Mouse (Mus musculus) heart, embryonic 16.5 days (tissue): ENCODE measurements around the gene Gm12216. TPM values are rescaled to one million over a fixed set of nuclear protein-coding genes. Genes with fewer than 3 reads are reported as not detected.
A peak's percentile ranks its signal among the peaks of the same experiment; 100 is the strongest.

ENCODE experiments used
- ATAC-seq: fragments of 200-750 bp; cut with Nextera tagmentation; replicated peaks from 2 replicates; pipeline ENCODE4 v1.8.0; 2017; ENCODE audit warnings: moderate number of reproducible peaks; ENCODE audit not compliant: insufficient read depth, low FRiP score; ENCODE audit errors: extremely low read depth
- H3K27ac ChIP-seq: fragments of 300-500 bp; sonication (generic); 2 replicates; pipeline ENCODE4 v1.5.1; 2014; ENCODE audit warnings: mild to moderate bottlenecking, low read length, control low read depth, moderate library complexity
- H3K27me3 ChIP-seq: fragments of 300-500 bp; sonication (generic); 2 replicates; pipeline ENCODE4 v1.6.1; 2014; ENCODE audit warnings: low read length, mixed read lengths; ENCODE audit not compliant: control insufficient read depth, insufficient read depth
- H3K36me3 ChIP-seq: fragments of 300-500 bp; sonication (generic); 2 replicates; pipeline ENCODE4 v1.6.1; 2014; ENCODE audit not compliant: control insufficient read depth, insufficient read depth
- H3K4me1 ChIP-seq: fragments of 300-500 bp; sonication (generic); 2 replicates; pipeline ENCODE4 v1.6.1; 2014; ENCODE audit warnings: low read length, mixed read lengths; ENCODE audit not compliant: control insufficient read depth, insufficient read depth
- H3K4me2 ChIP-seq: fragments of 300-500 bp; sonication (generic); 2 replicates; pipeline ENCODE4 v1.6.1; 2014; ENCODE audit warnings: low read depth, mild to moderate bottlenecking, control low read depth, low read length
- H3K4me3 ChIP-seq: fragments of 300-500 bp; sonication (generic); 2 replicates; pipeline ENCODE4 v1.5.1; 2014; ENCODE audit warnings: mild to moderate bottlenecking, control low read depth, low read length
- H3K9ac ChIP-seq: fragments of 300-500 bp; sonication (generic); 2 replicates; pipeline ENCODE4 v1.6.1; 2014; ENCODE audit warnings: low read length, control low read depth
- H3K9me3 ChIP-seq: fragments of 300-500 bp; sonication (generic); replicated peaks from 2 replicates; pipeline ENCODE4 v1.6.1; 2016; ENCODE audit warnings: low read length; ENCODE audit not compliant: control insufficient read depth
- WGBS: fragments of 180-500 bp; shearing (Covaris S2); extraction: QIAGEN DNeasy Blood & Tissue Kit; methylation state at CpG from one replicate; pipeline ENCODE4 v1.1.7; 2014; 5-methylcytosine and 5-hydroxymethylcytosine counted together
- polyA plus RNA-seq: library from polyadenylated mRNA; unstranded; fragments of >200 nt; fragmentation: Nextera tagmentation; extraction: Ambion mirVana; gene quantifications from 2 replicates; pipeline ENCODE4 v1.2.1, GENCODE M21; 2015

Gm12216 gene
- polyA plus RNA-seq, 1 experiment from 2014 or later, result 2.7 TPM

DNA sequence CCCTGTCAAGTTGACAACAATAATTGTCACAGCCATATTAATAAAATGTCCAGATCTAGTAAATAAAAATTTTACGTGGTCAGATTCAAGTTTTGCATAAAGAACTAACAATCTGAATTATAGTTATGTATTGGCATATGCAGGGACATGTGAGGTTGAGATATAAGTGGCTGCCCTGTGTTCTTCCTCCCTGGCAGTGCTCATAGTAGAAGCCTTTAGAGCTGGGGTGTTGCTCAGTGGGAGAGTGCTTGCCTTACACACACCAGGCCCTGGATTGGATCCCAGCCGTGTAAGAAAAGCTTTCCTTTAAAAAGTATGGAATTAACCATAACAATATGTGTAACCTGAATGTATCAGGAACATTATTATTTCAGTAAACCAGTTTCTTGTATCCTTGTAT, 34.4 kb upstream of the Gm12216 start:
- Histone ChIP-seq H3K9ac (no peak overlapping the region), H3K27me3 (no peaks in the 10 kb centered on the region), H3K9me3 (no peaks in the 10 kb centered on the region), H3K4me1 (peaks cover 21% of the 10 kb centered on the region), H3K36me3 (no peaks in the 10 kb centered on the region), H3K4me2 (no peak overlapping the region), H3K27ac (no peak overlapping the region), H3K4me3 (no peak overlapping the region)
- ATAC-seq, result no peak
- 71% methylated on average over 2 of the region's 2 CpGs for WGBS

DNA sequence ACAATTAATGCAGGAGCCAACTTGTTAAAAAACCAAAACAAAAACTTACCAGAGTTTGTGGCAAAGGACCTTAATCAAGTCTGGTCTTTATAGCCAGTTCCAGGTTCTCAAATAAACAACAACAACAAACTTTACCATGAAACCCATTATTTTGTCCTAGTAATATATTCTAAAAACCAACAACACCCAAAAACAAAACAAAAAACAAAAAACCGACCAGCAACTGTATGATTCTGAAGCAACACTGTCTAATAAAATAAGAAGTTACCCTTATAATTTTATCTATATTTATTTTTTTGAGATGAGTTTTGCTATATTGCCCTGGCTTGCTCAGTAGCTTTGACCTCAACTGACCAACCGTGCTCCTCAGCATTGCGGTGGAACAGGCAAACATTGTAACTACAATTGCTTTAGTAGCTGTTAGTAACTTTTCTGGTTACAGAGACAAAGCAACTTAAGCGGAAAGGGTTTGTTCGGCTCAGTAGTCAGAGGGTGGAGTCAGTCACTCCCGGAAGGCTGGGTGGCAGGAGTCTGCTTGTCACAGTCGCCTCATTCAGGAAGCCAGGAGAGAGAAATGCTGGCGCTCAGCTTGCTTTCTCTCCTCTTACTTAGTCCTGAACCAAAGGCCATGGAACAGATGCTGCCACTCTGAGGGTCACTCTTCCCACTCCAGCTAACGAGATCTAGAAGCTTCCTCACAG, 33.8 kb upstream of the Gm12216 start:
- peak overlapping the region; percentile 10; the same call in 1 of the 2 replicates for H3K4me2 ChIP-seq
- H3K4me1 ChIP-seq, result peaks cover 24% of the 10 kb centered on the region
- 40% methylated on average over 9 of the region's 9 CpGs for WGBS
- H3K27me3 ChIP-seq, result no peaks in the 10 kb centered on the region
- ATAC-seq, result no peak
- H3K4me3 ChIP-seq, result no peak overlapping the region
- H3K27ac ChIP-seq, result peak overlapping the region; percentile 39; the same call in 1 of the 2 replicates
- no peaks in the 10 kb centered on the region for H3K36me3 ChIP-seq
- H3K9ac ChIP-seq, result no peak overlapping the region
- no peaks in the 10 kb centered on the region for H3K9me3 ChIP-seq

DNA sequence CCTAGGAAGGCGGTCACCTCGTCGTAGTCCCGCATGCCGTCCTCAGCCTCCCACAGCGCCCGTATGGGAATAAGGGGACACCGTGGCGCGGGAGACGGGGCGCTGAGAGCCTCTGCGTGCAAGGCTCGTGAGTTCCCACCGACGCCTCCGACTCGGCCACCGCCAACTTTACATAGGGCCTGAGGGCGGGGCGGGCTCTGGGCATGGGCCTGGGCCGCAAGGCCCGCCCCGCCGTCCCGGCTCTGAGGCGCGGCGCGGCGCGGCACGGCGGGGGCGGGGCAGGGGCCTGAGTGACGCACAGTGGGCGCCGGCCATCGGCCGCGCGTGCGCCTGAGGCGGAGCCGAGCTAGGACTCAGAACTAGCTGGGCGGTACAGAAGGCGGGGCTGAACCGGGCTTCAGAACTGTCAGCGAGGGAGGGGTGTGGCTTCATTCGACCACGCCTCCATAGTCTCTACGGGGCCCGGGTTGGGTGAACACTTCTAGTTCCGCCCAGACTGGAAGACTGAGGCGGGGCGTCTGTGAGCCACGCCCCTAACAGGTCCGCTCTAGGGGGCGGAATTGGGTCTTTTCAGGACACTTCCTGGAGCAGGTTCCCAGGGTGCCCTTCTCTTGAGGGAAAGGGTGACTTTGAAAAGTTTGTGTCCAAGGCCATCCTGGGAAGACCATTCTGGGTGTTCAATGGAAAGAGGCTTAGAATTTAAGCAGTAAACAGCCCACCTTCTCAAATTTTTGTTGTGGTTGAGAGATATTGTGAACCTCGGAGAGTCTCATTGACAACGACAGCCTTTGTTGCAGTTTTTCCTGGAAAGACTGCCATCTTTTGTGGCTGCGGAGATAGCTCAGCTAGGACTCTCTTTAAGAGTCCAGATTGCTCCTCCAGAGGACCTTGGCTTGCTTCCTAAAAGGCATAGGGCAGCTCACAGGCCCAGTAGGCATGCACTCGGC, 32.7 kb upstream of the Gm12216 start, which contains the start of gene Slc22a5:
Gene Slc22a5, minus strand, starts transcription at position 156 of the 947 bp plus-strand sequence.
- 3% methylated on average over 63 of the region's 63 CpGs for WGBS
- no peaks in the 10 kb centered on the region for H3K27me3 ChIP-seq

GRCm38 (mm10) chr11:53890906-53891504, 31.9 kb upstream of the Gm12216 start:
- peak overlapping the region; percentile 73 for H3K27ac ChIP-seq
- no peak; the same call in 1 of the 2 replicates for ATAC-seq
- H3K4me2 ChIP-seq, result peak overlapping the region; percentile 93
- peak overlapping the region; percentile 62 for H3K4me3 ChIP-seq
- H3K27me3 ChIP-seq, result no peaks in the 10 kb centered on the region
- no peaks in the 10 kb centered on the region for H3K36me3 ChIP-seq
- H3K9me3 ChIP-seq, result no peaks in the 10 kb centered on the region
- 3% methylated on average over 33 of the region's 33 CpGs for WGBS
- H3K9ac ChIP-seq, result peak overlapping the region; percentile 83
- H3K4me1 ChIP-seq, result peaks cover 24% of the 10 kb centered on the region

More for the DNA sequence above, 32.7 kb upstream of the Gm12216 start, which contains the start of gene Slc22a5:
- H3K27ac ChIP-seq, result peak within 1 kb of the TSS; percentile 73
- peak within 1 kb of the TSS; percentile 93 for H3K4me2 ChIP-seq
- no peaks in the 10 kb centered on the region for H3K36me3 ChIP-seq
- H3K4me1 ChIP-seq, result peaks cover 24% of the 10 kb centered on the region
- ATAC-seq, result peak; percentile 98
- H3K4me3 ChIP-seq, result peak within 1 kb of the TSS; percentile 62
- H3K9me3 ChIP-seq, result no peaks in the 10 kb centered on the region
- peak within 1 kb of the TSS; percentile 83 for H3K9ac ChIP-seq

GRCm38 (mm10) chr11:53890225-53890624, 31.2 kb upstream of the Gm12216 start:
- Histone ChIP-seq H3K4me1 (peaks cover 24% of the 10 kb centered on the region), H3K27me3 (no peaks in the 10 kb centered on the region), H3K4me3 (no peak overlapping the region), H3K9me3 (no peaks in the 10 kb centered on the region), H3K4me2 (peak overlapping the region; percentile 93), H3K36me3 (no peaks in the 10 kb centered on the region), H3K9ac (no peak overlapping the region; the same call in 1 of the 2 replicates), H3K27ac (no peak overlapping the region)
- WGBS, result 81% methylated on average over 2 of the region's 2 CpGs
- ATAC-seq, result no peak

- H3K36me3 ChIP-seq, result no peaks in the 10 kb centered on the region
- no peaks in the 10 kb centered on the region for H3K27me3 ChIP-seq
- no peak overlapping the region for H3K27ac ChIP-seq
- H3K4me2 ChIP-seq, result no peak overlapping the region
- H3K9me3 ChIP-seq, result no peaks in the 10 kb centered on the region
- ATAC-seq, result no peak
- H3K4me3 ChIP-seq, result no peak overlapping the region
- peaks cover 24% of the 10 kb centered on the region for H3K4me1 ChIP-seq
- H3K9ac ChIP-seq, result 0 out of 2 replicates have a peak overlapping the region, but pooled peaks have one; percentile 4
- 42% methylated on average over 4 of the region's 4 CpGs for WGBS
These were observed 30.1 kb upstream of the Gm12216 start for GRCm38 (mm10) chr11:53889091-53889645.

DNA sequence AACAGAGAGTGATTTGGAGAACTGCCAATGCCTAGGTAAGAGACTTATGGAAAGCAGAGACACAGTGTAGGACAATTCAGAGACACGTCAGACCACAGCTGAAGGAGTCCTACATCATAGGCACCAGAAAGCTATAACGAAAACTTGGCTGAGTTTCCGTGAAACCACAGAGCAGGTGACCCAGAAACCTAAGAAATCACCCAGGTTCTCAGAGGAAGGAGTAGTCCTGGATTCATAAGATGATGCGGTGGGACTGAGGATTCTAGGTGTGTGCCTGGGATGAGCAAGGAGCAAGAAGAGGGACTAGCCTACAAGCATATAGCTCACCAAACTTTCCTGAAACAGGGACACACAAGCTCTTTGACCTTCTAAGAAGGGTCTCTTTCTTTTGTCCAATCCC, 29.2 kb upstream of the Gm12216 start:
- H3K4me2 ChIP-seq, result no peak overlapping the region
- no peak overlapping the region for H3K9ac ChIP-seq
- H3K27ac ChIP-seq, result no peak overlapping the region
- H3K36me3 ChIP-seq, result no peaks in the 10 kb centered on the region
- H3K9me3 ChIP-seq, result no peaks in the 10 kb centered on the region
- 82% methylated on average over 4 of the region's 4 CpGs for WGBS
- no peaks in the 10 kb centered on the region for H3K27me3 ChIP-seq
- no peak for ATAC-seq
- H3K4me3 ChIP-seq, result no peak overlapping the region
- H3K4me1 ChIP-seq, result peaks cover 24% of the 10 kb centered on the region

DNA sequence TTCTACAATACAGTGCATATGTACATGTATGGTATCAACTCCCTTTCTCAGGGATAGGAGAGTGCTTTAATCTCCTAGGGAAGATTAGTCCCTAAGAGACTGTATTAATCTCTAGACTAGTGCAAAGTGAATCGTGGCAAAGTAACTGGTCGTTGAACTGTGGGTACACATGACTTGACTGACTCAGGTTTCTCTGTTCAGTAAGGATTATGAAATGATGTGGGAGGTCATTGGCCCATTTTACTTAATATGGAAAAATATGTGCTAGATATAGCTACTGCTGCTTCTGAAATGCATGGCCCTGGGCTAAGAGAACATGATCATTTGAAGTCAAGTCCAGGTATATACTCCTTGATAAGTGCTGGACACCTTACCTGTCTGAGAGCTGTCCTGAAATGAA, 24.2 kb upstream of the Gm12216 start:
- Histone ChIP-seq H3K9me3 (no peaks in the 10 kb centered on the region), H3K27me3 (no peaks in the 10 kb centered on the region), H3K4me3 (no peak overlapping the region), H3K9ac (no peak overlapping the region), H3K4me1 (peaks cover 2% of the 10 kb centered on the region; the same call in 1 of the 2 replicates), H3K36me3 (peaks cover 6% of the 10 kb centered on the region; the same call in 1 of the 2 replicates), H3K4me2 (no peak overlapping the region), H3K27ac (no peak overlapping the region)
- 84% methylated on average over 2 of the region's 2 CpGs for WGBS
- no peak for ATAC-seq
